Mouse (Mus musculus) G1E (cell line): ENCODE results near the gene Meis2.

Source experiments
- CTCF ChIP-seq: IDR thresholded peaks from 2 replicates; pipeline ENCODE4 v1.5.1; 2012; ENCODE audit warnings: low read depth, low read length, inconsistent platforms, mixed read lengths
- GATA1 ChIP-seq: IDR thresholded peaks from 2 replicates; pipeline ENCODE4 v1.6.1; 2012; ENCODE audit warnings: borderline replicate concordance, low read length, inconsistent platforms, mixed read lengths

- TF ChIP-seq CTCF, result no peak
- TF ChIP-seq GATA1, result no peak
Measured at GRCm38 (mm10) chr2:115890715-115891114, 174.9 kb downstream of the Meis2 start.
